In genomic region chr4:136761713-136762380, GRCm38 (mm10) we compare ENCODE assay signal across 11 mouse cellular contexts.
DNase-seq lines count a peak whose midpoint lies in the region; ATAC-seq and TF ChIP-seq lines count a peak whose summit lies in the region.
"Had no signal": no experiment of that assay in that cellular context is flagged by ENCODE, and none has a peak within 500 bp of the region (broad histone marks: within the 10 kb centered on the region; RNA-seq: fewer than 3 reads in every experiment).

No protein-coding gene starts in this region.

- H3K36me3 ChIP-seq in forebrain, embryonic 12.5 days (replicated peaks): peaks cover 10% of the 10 kb centered on the region
- no peaks in the 10 kb centered on the region for H3K36me3 ChIP-seq in forebrain, embryonic 16.5 days (ENCODE audit: control insufficient read depth, insufficient read depth)
- H3K36me3 ChIP-seq in E14TG2a.4 (ENCODE audit: insufficient read depth, low read length): peaks cover 7% of the 10 kb centered on the region; the same call in 1 of the 2 replicates
- H3K36me3 ChIP-seq in limb, embryonic 15.5 days: peaks cover 5% of the 10 kb centered on the region; the same call in 1 of the 2 replicates

- H3K27me3 ChIP-seq in forebrain, embryonic 12.5 days: no peaks in the 10 kb centered on the region
- no peaks in the 10 kb centered on the region for H3K27me3 ChIP-seq in forebrain, embryonic 16.5 days (replicated peaks; ENCODE audit: control insufficient read depth, insufficient read depth, low read length)
- H3K27me3 ChIP-seq in E14TG2a.4 (ENCODE audit: insufficient read depth, low read length): peaks cover 13% of the 10 kb centered on the region
- no peaks in the 10 kb centered on the region for H3K27me3 ChIP-seq in limb, embryonic 15.5 days

- 21% methylated on average over 18 of the region's 18 CpGs for WGBS in forebrain, embryonic 12.5 days
- 18% methylated on average over 18 of the region's 18 CpGs for WGBS in forebrain, embryonic 16.5 days
- WGBS in limb, embryonic 15.5 days: 18% methylated on average over 18 of the region's 18 CpGs

- no peak; the same call in 1 of the 2 replicates for ATAC-seq in forebrain, embryonic 12.5 days (ENCODE audit: low FRiP score)
- ATAC-seq in forebrain, embryonic 16.5 days: no peak
- ATAC-seq in limb, embryonic 15.5 days (ENCODE audit: insufficient number of reproducible peaks, low FRiP score, low TSS enrichment, low read depth): peak; percentile 52; the same call in 1 of the 2 replicates

- H3K27ac ChIP-seq in forebrain, embryonic 12.5 days: peak overlapping the region; percentile 87
- no peak overlapping the region for H3K27ac ChIP-seq in forebrain, embryonic 16.5 days (ENCODE audit: low read length)
- peak overlapping the region; percentile 19 for H3K27ac ChIP-seq in limb, embryonic 15.5 days
- H3K27ac ChIP-seq: left cerebral cortex, adult 2 months had no signal

- no peak overlapping the region for H3K4me3 ChIP-seq in forebrain, embryonic 12.5 days (replicated peaks)
- no peak overlapping the region for H3K4me3 ChIP-seq in forebrain, embryonic 16.5 days (replicated peaks; ENCODE audit: low read length)
- H3K4me3 ChIP-seq in E14TG2a.4 (replicated peaks; ENCODE audit: low read length): 0 out of 2 replicates have a peak overlapping the region, but pooled peaks have one; percentile 13
- H3K4me3 ChIP-seq in limb, embryonic 15.5 days: no peak overlapping the region
- H3K4me3 ChIP-seq: left cerebral cortex, adult 2 months had no signal

- no peak overlapping the region for H3K4me2 ChIP-seq in forebrain, embryonic 12.5 days
- H3K4me2 ChIP-seq in forebrain, embryonic 16.5 days (ENCODE audit: low read length): no peak overlapping the region
- no peak overlapping the region for H3K4me2 ChIP-seq in limb, embryonic 15.5 days

- TF ChIP-seq CTCF in E14TG2a.4 (conservative IDR thresholded peaks at IDR 0.05; ENCODE audit: low read length): no peak

- peaks cover 84% of the 10 kb centered on the region for H3K4me1 ChIP-seq in forebrain, embryonic 12.5 days
- H3K4me1 ChIP-seq in forebrain, embryonic 16.5 days (replicated peaks; ENCODE audit: control insufficient read depth, insufficient read depth, low read length): peaks cover 17% of the 10 kb centered on the region
- peaks cover 93% of the 10 kb centered on the region for H3K4me1 ChIP-seq in E14TG2a.4 (replicated peaks; ENCODE audit: low read depth, low read length)
- H3K4me1 ChIP-seq in limb, embryonic 15.5 days: peaks cover 42% of the 10 kb centered on the region

- DNase-seq in forelimb bud, embryonic 11.5 days (ENCODE audit: low read depth, low spot score): peak; percentile 67
- no peak for DNase-seq in urinary bladder, postnatal 10 days (ENCODE audit: low spot score)
- no peak for DNase-seq in spleen, postnatal 36 days (ENCODE audit: low spot score in 2 of 2)
- DNase-seq in cerebellum, postnatal 25 days: no peak
- DNase-seq: right cerebral cortex, postnatal 4 days; thymus, postnatal 14 days had no signal

- no peaks in the 10 kb centered on the region for H3K9me3 ChIP-seq in forebrain, embryonic 12.5 days
- H3K9me3 ChIP-seq in forebrain, embryonic 16.5 days (ENCODE audit: control insufficient read depth, low read length): no peaks in the 10 kb centered on the region
- H3K9me3 ChIP-seq in E14TG2a.4 (ENCODE audit: low read length): no peaks in the 10 kb centered on the region
- H3K9me3 ChIP-seq in limb, embryonic 15.5 days: no peaks in the 10 kb centered on the region

- H3K9ac ChIP-seq in forebrain, embryonic 12.5 days: no peak overlapping the region; the same call in 1 of the 2 replicates
- H3K9ac ChIP-seq in forebrain, embryonic 16.5 days (replicated peaks; ENCODE audit: low read depth, low read length): no peak overlapping the region
- no peak overlapping the region for H3K9ac ChIP-seq in limb, embryonic 15.5 days
